24 mouse cellular contexts compared by ENCODE assay signal in the genomic region with DNA sequence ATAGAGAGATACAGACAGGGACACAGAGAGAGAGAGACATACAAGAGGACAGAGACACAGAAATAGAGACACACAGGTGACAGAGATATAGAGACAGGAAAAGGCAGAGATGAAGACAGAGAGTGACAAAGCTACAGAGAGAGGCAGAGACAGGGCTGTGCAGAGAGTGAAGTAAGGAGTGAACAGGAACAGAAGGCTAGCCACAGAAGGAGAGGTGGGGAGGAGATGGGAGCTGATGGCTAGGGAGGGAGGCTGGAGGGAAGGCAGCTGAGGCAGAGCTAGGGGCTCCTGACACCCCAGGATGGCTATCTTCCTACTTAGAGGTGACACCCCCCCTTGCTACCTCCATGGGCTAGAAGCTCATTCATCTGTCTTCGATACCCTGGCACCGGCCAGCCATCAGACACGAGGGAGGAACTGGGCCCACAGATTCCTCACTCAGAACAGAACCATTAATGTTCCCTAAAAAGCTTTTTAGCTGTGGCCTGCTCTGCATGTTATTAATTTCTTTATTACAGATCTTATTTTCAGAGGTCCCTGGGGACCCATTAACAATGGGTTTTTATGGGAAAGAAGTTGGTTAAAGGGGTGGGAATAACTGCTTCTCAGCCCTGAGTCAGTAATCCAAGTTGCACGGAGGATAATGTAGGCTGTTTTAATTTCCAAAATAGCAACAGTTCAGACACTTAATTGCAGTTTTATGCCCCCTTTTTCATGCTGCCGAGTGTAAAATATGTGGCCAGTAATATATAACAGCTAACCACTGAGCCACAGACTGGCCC. TPM values are rescaled to one million over a fixed set of nuclear protein-coding genes. Genes with fewer than 3 reads are reported as not detected.
A peak's percentile ranks its signal among the peaks of the same experiment; 100 is the strongest.
DNase-seq lines count a peak whose midpoint lies in the region; ATAC-seq and TF ChIP-seq lines count a peak whose summit lies in the region.
"Had no signal": no experiment of that assay in that cellular context is flagged by ENCODE, and none has a peak within 500 bp of the region (broad histone marks: within the 10 kb centered on the region; RNA-seq: fewer than 3 reads in every experiment).

No protein-coding gene starts in this region.

- H3K4me2 ChIP-seq in hindbrain, postnatal 0 days (ENCODE audit: low read depth, low read length), result no peak overlapping the region
- no peak overlapping the region for H3K4me2 ChIP-seq in hindbrain, embryonic 16.5 days (ENCODE audit: low read length)
- H3K4me2 ChIP-seq in midbrain, postnatal 0 days (ENCODE audit: low read depth, low read length, poor library complexity, severe bottlenecking), result no peak overlapping the region
- H3K4me2 ChIP-seq in midbrain, embryonic 11.5 days, result no peak overlapping the region
- H3K4me2 ChIP-seq in neural tube, embryonic 15.5 days, result no peak overlapping the region
- H3K4me2 ChIP-seq: forebrain, embryonic 13.5 days; heart, embryonic 11.5 days; hindbrain, embryonic 15.5 days had no signal

- no peak for ATAC-seq in hindbrain, postnatal 0 days
- ATAC-seq in hindbrain, embryonic 16.5 days, result no peak
- ATAC-seq in midbrain, postnatal 0 days (ENCODE audit: low FRiP score), result no peak
- ATAC-seq in midbrain, embryonic 11.5 days (ENCODE audit: low FRiP score), result no peak
- ATAC-seq in neural tube, embryonic 15.5 days (ENCODE audit: low FRiP score), result peak; percentile 78
- ATAC-seq: forebrain, embryonic 13.5 days; forebrain, embryonic 16.5 days; inflammation-experienced regulatory T-cells, adult 6 months had no signal

- H3K4me1 ChIP-seq in hindbrain, postnatal 0 days (ENCODE audit: insufficient read depth, low read length), result no peaks in the 10 kb centered on the region
- no peaks in the 10 kb centered on the region for H3K4me1 ChIP-seq in hindbrain, embryonic 16.5 days (ENCODE audit: control insufficient read depth, insufficient read depth, low read depth, low read length)
- no peaks in the 10 kb centered on the region for H3K4me1 ChIP-seq in midbrain, postnatal 0 days (ENCODE audit: insufficient read depth, low read length)
- H3K4me1 ChIP-seq in midbrain, embryonic 11.5 days (ENCODE audit: control insufficient read depth, insufficient read depth, low read length), result no peaks in the 10 kb centered on the region
- H3K4me1 ChIP-seq in neural tube, embryonic 15.5 days, result peaks cover 3% of the 10 kb centered on the region
- H3K4me1 ChIP-seq: forebrain, embryonic 10.5 days; forebrain, embryonic 13.5 days; hindbrain, embryonic 15.5 days had no signal

- peak; percentile 48 for DNase-seq in hindbrain, postnatal 0 days (ENCODE audit: low spot score)
- DNase-seq in midbrain, postnatal 0 days (ENCODE audit: low spot score), result peak; percentile 52
- DNase-seq in midbrain, embryonic 11.5 days (ENCODE audit: low spot score, missing footprints), result no peak
- DNase-seq in brain, adult 2 months (ENCODE audit: low read depth, low spot score), result peak; percentile 17
- DNase-seq in left cerebral cortex, adult 2 months (ENCODE audit: extremely low spot score in 1 of 2, low spot score in 2 of 2), result no peak
- DNase-seq: adrenal gland, adult 2 months; adrenal gland, postnatal 14 days; B cell, adult 2 months; cerebellum, adult 18-20 months; cerebellum, adult 9-10 months; cerebellum, postnatal 14 days; gastrocnemius, adult 2 months; gastrocnemius, postnatal 14 days; heart, adult 11 months; heart, postnatal 36 days had no signal

- H3K9me3 ChIP-seq in hindbrain, postnatal 0 days (ENCODE audit: low read length), result peaks cover 7% of the 10 kb centered on the region
- peaks cover 7% of the 10 kb centered on the region for H3K9me3 ChIP-seq in hindbrain, embryonic 16.5 days (ENCODE audit: control insufficient read depth, low read length)
- H3K9me3 ChIP-seq in midbrain, postnatal 0 days (ENCODE audit: low read length), result peaks cover 6% of the 10 kb centered on the region; the same call in 1 of the 2 replicates
- H3K9me3 ChIP-seq in midbrain, embryonic 11.5 days (ENCODE audit: control insufficient read depth, low read length), result no peaks in the 10 kb centered on the region
- 0 out of 2 replicates have a peak, but pooled peaks cover 3% of the 10 kb centered on the region for H3K9me3 ChIP-seq in neural tube, embryonic 15.5 days (replicated peaks)
- H3K9me3 ChIP-seq: G1E had no signal

- 66% methylated on average over 5 of the region's 5 CpGs for WGBS in hindbrain, postnatal 0 days
- WGBS in hindbrain, embryonic 16.5 days, result 59% methylated on average over 5 of the region's 5 CpGs
- WGBS in midbrain, postnatal 0 days, result 62% methylated on average over 5 of the region's 5 CpGs
- WGBS in midbrain, embryonic 11.5 days, result 83% methylated on average over 5 of the region's 5 CpGs
- WGBS in neural tube, embryonic 15.5 days, result 30% methylated on average over 5 of the region's 5 CpGs

- H3K4me3 ChIP-seq in hindbrain, postnatal 0 days (ENCODE audit: low read length), result no peak overlapping the region
- no peak overlapping the region for H3K4me3 ChIP-seq in hindbrain, embryonic 16.5 days (ENCODE audit: low read length)
- H3K4me3 ChIP-seq in midbrain, postnatal 0 days (ENCODE audit: low read depth, low read length), result no peak overlapping the region
- H3K4me3 ChIP-seq in midbrain, embryonic 11.5 days (ENCODE audit: low read depth, low read length), result no peak overlapping the region
- no peak overlapping the region for H3K4me3 ChIP-seq in neural tube, embryonic 15.5 days (replicated peaks)
- no peak overlapping the region for H3K4me3 ChIP-seq in left cerebral cortex, adult 2 months
- H3K4me3 ChIP-seq: forebrain, embryonic 10.5 days; forebrain, embryonic 13.5 days; gastrocnemius, adult 2 months; hindbrain, embryonic 15.5 days had no signal

- H3K9ac ChIP-seq in hindbrain, postnatal 0 days (replicated peaks; ENCODE audit: low read length), result no peak overlapping the region
- H3K9ac ChIP-seq in hindbrain, embryonic 16.5 days (ENCODE audit: low read depth, low read length), result no peak overlapping the region
- H3K9ac ChIP-seq in midbrain, postnatal 0 days (replicated peaks; ENCODE audit: low read length, poor library complexity, severe bottlenecking), result no peak overlapping the region
- no peak overlapping the region for H3K9ac ChIP-seq in midbrain, embryonic 11.5 days (ENCODE audit: low read length)
- H3K9ac ChIP-seq in neural tube, embryonic 15.5 days (replicated peaks), result no peak overlapping the region
- H3K9ac ChIP-seq: forebrain, embryonic 13.5 days; hindbrain, embryonic 15.5 days had no signal

- TF ChIP-seq CTCF in hindbrain, postnatal 0 days (IDR thresholded peaks at IDR 0.05; ENCODE audit: low read depth), result no peak
- TF ChIP-seq CTCF in midbrain, postnatal 0 days (IDR thresholded peaks at IDR 0.05), result no peak
- no peak for TF ChIP-seq CTCF in left cerebral cortex, adult 2 months (IDR thresholded peaks at IDR 0.05)

- intact Hi-C loops in left cerebral cortex, adult 2 months (cut with DNase I), result no loop called here

- H3K27ac ChIP-seq in hindbrain, postnatal 0 days, result no peak overlapping the region
- H3K27ac ChIP-seq in hindbrain, embryonic 16.5 days (ENCODE audit: low read depth, low read length), result no peak overlapping the region
- no peak overlapping the region for H3K27ac ChIP-seq in midbrain, postnatal 0 days (ENCODE audit: low read depth, low read length)
- H3K27ac ChIP-seq in midbrain, embryonic 11.5 days (ENCODE audit: low read depth, low read length), result no peak overlapping the region
- H3K27ac ChIP-seq in neural tube, embryonic 15.5 days (replicated peaks), result peak overlapping the region; percentile 70
- no peak overlapping the region for H3K27ac ChIP-seq in left cerebral cortex, adult 2 months
- H3K27ac ChIP-seq: forebrain, embryonic 10.5 days; forebrain, embryonic 13.5 days; gastrocnemius, adult 2 months; hindbrain, embryonic 15.5 days had no signal

- H3K36me3 ChIP-seq in hindbrain, postnatal 0 days (ENCODE audit: insufficient read depth, low read length), result no peaks in the 10 kb centered on the region
- H3K36me3 ChIP-seq in hindbrain, embryonic 16.5 days (ENCODE audit: control insufficient read depth, insufficient read depth, low read length), result no peaks in the 10 kb centered on the region
- no peaks in the 10 kb centered on the region for H3K36me3 ChIP-seq in midbrain, postnatal 0 days (ENCODE audit: insufficient read depth, low read length)
- no peaks in the 10 kb centered on the region for H3K36me3 ChIP-seq in midbrain, embryonic 11.5 days (ENCODE audit: control insufficient read depth, insufficient read depth, low read length)
- no peaks in the 10 kb centered on the region for H3K36me3 ChIP-seq in neural tube, embryonic 15.5 days
- H3K36me3 ChIP-seq: forebrain, embryonic 10.5 days; G1E; hindbrain, embryonic 15.5 days had no signal

- H3K27me3 ChIP-seq in hindbrain, postnatal 0 days (ENCODE audit: insufficient read depth, low read length), result no peaks in the 10 kb centered on the region
- H3K27me3 ChIP-seq in hindbrain, embryonic 16.5 days (replicated peaks; ENCODE audit: control insufficient read depth, insufficient read depth, low read length), result no peaks in the 10 kb centered on the region
- H3K27me3 ChIP-seq in midbrain, postnatal 0 days (ENCODE audit: insufficient read depth, low read length), result no peaks in the 10 kb centered on the region
- no peaks in the 10 kb centered on the region for H3K27me3 ChIP-seq in midbrain, embryonic 11.5 days (ENCODE audit: control insufficient read depth, insufficient read depth, low read length)
- H3K27me3 ChIP-seq in neural tube, embryonic 15.5 days (replicated peaks), result no peaks in the 10 kb centered on the region
- H3K27me3 ChIP-seq: forebrain, embryonic 13.5 days; hindbrain, embryonic 15.5 days had no signal

RNA-seq across cellular contexts. Expression of gene Zbtb43, which starts 57.1 kb away (rescaled TPM):
- total RNA-seq in hindbrain, postnatal 0 days (2014; rRNA removed), result 19.3 and 23.0 TPM in 2 replicates
- 19.6 and 20.5 TPM in 2 replicates for polyA plus RNA-seq in hindbrain, postnatal 0 days (2015; fragmentation: Nextera tagmentation; extraction: Ambion mirVana)
- 20.7 and 21.7 TPM in 2 replicates for polyA plus RNA-seq in hindbrain, embryonic 16.5 days (2015; fragmentation: Nextera tagmentation; extraction: Ambion mirVana)
- total RNA-seq in midbrain, postnatal 0 days (2014; rRNA removed), result 37.4 and 39.6 TPM in 2 replicates
- 19.8 and 21.2 TPM in 2 replicates for polyA plus RNA-seq in midbrain, postnatal 0 days (2015; fragmentation: Nextera tagmentation; extraction: Ambion mirVana)
- 23.9 and 26.1 TPM in 2 replicates for polyA plus RNA-seq in midbrain, embryonic 11.5 days (2014; fragmentation: Nextera tagmentation; extraction: Ambion mirVana)
- 20.4 and 21.9 TPM in 2 replicates for polyA plus RNA-seq in neural tube, embryonic 15.5 days (2015; fragmentation: Nextera tagmentation; extraction: Ambion mirVana)
- 10 to 100 TPM; 27.4 to 28.4 TPM for total RNA-seq in left cerebral cortex, adult 2 months (2021)

Comparison
In these comparisons a context has a peak if more than half of its experiments do, and no peak if none do; other contexts are left out.
1. DNase-seq: peak in hindbrain, postnatal 0 days (single experiment), midbrain, postnatal 0 days (single experiment) and brain, adult 2 months (single experiment); none in midbrain, embryonic 11.5 days (single experiment) and left cerebral cortex, adult 2 months (0 of 2).